Mouse (Mus musculus): ENCODE data around the gene Adarb2.

- TF ChIP-seq POLR2A (IDR thresholded peaks at IDR 0.05; ENCODE audit: borderline replicate concordance, extremely low read depth, low read depth, low read length) = no peak
- no peak for TF ChIP-seq CTCF (IDR thresholded peaks at IDR 0.05; ENCODE audit: insufficient read depth, low read length)
Measured at GRCm38 (mm10) chr13:8760940-8761339, 558.3 kb downstream of the Adarb2 start.
